Mouse (Mus musculus): Measurements from ENCODE around the gene Elmsan1. TPM values are rescaled to one million over a fixed set of nuclear protein-coding genes. Genes with fewer than 3 reads are reported as not detected.
A peak's percentile ranks its signal among the peaks of the same experiment; 100 is the strongest.

The Elmsan1 gene
- polyA plus RNA-seq, 1 experiment from 2014 or later, result 5.8 TPM

- Histone ChIP-seq H3K4me3 (replicated peaks; ENCODE audit: low read depth, low read length) (no peak overlapping the region), H3K9me3 (replicated peaks; ENCODE audit: low read length) (no peaks in the 10 kb centered on the region), H3K36me3 (ENCODE audit: insufficient read depth, low read length) (peaks cover 28% of the 10 kb centered on the region), H3K9ac (ENCODE audit: low read depth, low read length) (no peak overlapping the region), H3K27ac (no peak overlapping the region), H3K4me1 (replicated peaks; ENCODE audit: insufficient read depth, low read length) (peaks cover 22% of the 10 kb centered on the region), H3K27me3 (ENCODE audit: insufficient read depth, low read length) (no peaks in the 10 kb centered on the region), H3K4me2 (ENCODE audit: low read length) (no peak overlapping the region)
- ATAC-seq (replicated peaks; ENCODE audit: low FRiP score, low read depth) (no peak), DNase-seq (ENCODE audit: low spot score) (no peak)
- 72% methylated on average over 10 of the region's 10 CpGs for WGBS
- TF ChIP-seq CTCF (IDR thresholded peaks at IDR 0.05; ENCODE audit: low read depth), result no peak
Observed at GRCm38 (mm10) chr12:84170610-84171009, 48.1 kb downstream of the Elmsan1 start.

GRCm38 (mm10) chr12:84165631-84166373 is 52.9 kb downstream of the Elmsan1 start:
- Histone ChIP-seq H3K4me2 (ENCODE audit: low read length) (no peak overlapping the region), H3K9ac (ENCODE audit: low read depth, low read length) (no peak overlapping the region), H3K27me3 (ENCODE audit: insufficient read depth, low read length) (no peaks in the 10 kb centered on the region), H3K9me3 (replicated peaks; ENCODE audit: low read length) (no peaks in the 10 kb centered on the region), H3K4me1 (replicated peaks; ENCODE audit: insufficient read depth, low read length) (no peaks in the 10 kb centered on the region; the same call in 1 of the 2 replicates), H3K36me3 (ENCODE audit: insufficient read depth, low read length) (peaks cover 12% of the 10 kb centered on the region; the same call in 1 of the 2 replicates), H3K4me3 (replicated peaks; ENCODE audit: low read depth, low read length) (no peak overlapping the region), H3K27ac (no peak overlapping the region)
- WGBS, result 55% methylated on average over 8 of the region's 8 CpGs
- no peak for TF ChIP-seq CTCF (IDR thresholded peaks at IDR 0.05; ENCODE audit: low read depth)
- ATAC-seq (replicated peaks; ENCODE audit: low FRiP score, low read depth) (no peak), DNase-seq (ENCODE audit: low spot score) (no peak)

GRCm38 (mm10) chr12:84163586-84164110 is 55.0 kb downstream of the Elmsan1 start:
- H3K27me3 ChIP-seq (ENCODE audit: insufficient read depth, low read length), result no peaks in the 10 kb centered on the region
- H3K4me1 ChIP-seq (replicated peaks; ENCODE audit: insufficient read depth, low read length), result no peaks in the 10 kb centered on the region; the same call in 1 of the 2 replicates
- H3K36me3 ChIP-seq (ENCODE audit: insufficient read depth, low read length), result peaks cover 30% of the 10 kb centered on the region
- ATAC-seq (replicated peaks; ENCODE audit: low FRiP score, low read depth) (no peak), DNase-seq (ENCODE audit: low spot score) (no peak)
- no peak for TF ChIP-seq CTCF (IDR thresholded peaks at IDR 0.05; ENCODE audit: low read depth)
- 85% methylated on average over 11 of the region's 11 CpGs for WGBS
- H3K4me2 ChIP-seq (ENCODE audit: low read length), result no peak overlapping the region
- no peaks in the 10 kb centered on the region for H3K9me3 ChIP-seq (replicated peaks; ENCODE audit: low read length)
- no peak overlapping the region for H3K4me3 ChIP-seq (replicated peaks; ENCODE audit: low read depth, low read length)
- no peak overlapping the region for H3K9ac ChIP-seq (ENCODE audit: low read depth, low read length)
- H3K27ac ChIP-seq, result no peak overlapping the region

GRCm38 (mm10) chr12:84163133-84163532 is 55.5 kb downstream of the Elmsan1 start:
- no peak for DNase-seq (ENCODE audit: low spot score)

GRCm38 (mm10) chr12:84161616-84162433 is 56.9 kb downstream of the Elmsan1 start:
- H3K27ac ChIP-seq, result no peak overlapping the region
- no peaks in the 10 kb centered on the region; the same call in 1 of the 2 replicates for H3K4me1 ChIP-seq (replicated peaks; ENCODE audit: insufficient read depth, low read length)
- H3K4me2 ChIP-seq (ENCODE audit: low read length), result no peak overlapping the region
- DNase-seq (ENCODE audit: low spot score) (peak; percentile 72), ATAC-seq (replicated peaks; ENCODE audit: low FRiP score, low read depth) (peak; percentile 59)
- no peak overlapping the region for H3K9ac ChIP-seq (ENCODE audit: low read depth, low read length)
- peaks cover 39% of the 10 kb centered on the region for H3K36me3 ChIP-seq (ENCODE audit: insufficient read depth, low read length)
- WGBS, result 72% methylated on average over 14 of the region's 14 CpGs
- TF ChIP-seq CTCF (IDR thresholded peaks at IDR 0.05; ENCODE audit: low read depth), result peak; percentile 69
- H3K4me3 ChIP-seq (replicated peaks; ENCODE audit: low read depth, low read length), result no peak overlapping the region
- no peaks in the 10 kb centered on the region for H3K9me3 ChIP-seq (replicated peaks; ENCODE audit: low read length)
- no peaks in the 10 kb centered on the region for H3K27me3 ChIP-seq (ENCODE audit: insufficient read depth, low read length)

More at GRCm38 (mm10) chr12:84163133-84163532, 55.5 kb downstream of the Elmsan1 start:
- no peak overlapping the region for H3K9ac ChIP-seq (ENCODE audit: low read depth, low read length)
- TF ChIP-seq CTCF (IDR thresholded peaks at IDR 0.05; ENCODE audit: low read depth), result peak; percentile 72
- WGBS, result 86% methylated on average over 9 of the region's 9 CpGs
- H3K4me3 ChIP-seq (replicated peaks; ENCODE audit: low read depth, low read length), result no peak overlapping the region
- H3K27ac ChIP-seq, result no peak overlapping the region
- no peaks in the 10 kb centered on the region for H3K9me3 ChIP-seq (replicated peaks; ENCODE audit: low read length)
- H3K27me3 ChIP-seq (ENCODE audit: insufficient read depth, low read length), result no peaks in the 10 kb centered on the region
- no peak for ATAC-seq (replicated peaks; ENCODE audit: low FRiP score, low read depth)
- no peak overlapping the region for H3K4me2 ChIP-seq (ENCODE audit: low read length)
- peaks cover 31% of the 10 kb centered on the region for H3K36me3 ChIP-seq (ENCODE audit: insufficient read depth, low read length)
- no peaks in the 10 kb centered on the region; the same call in 1 of the 2 replicates for H3K4me1 ChIP-seq (replicated peaks; ENCODE audit: insufficient read depth, low read length)

GRCm38 (mm10) chr12:84161116-84161515 is 57.6 kb downstream of the Elmsan1 start:
- ATAC-seq (replicated peaks; ENCODE audit: low FRiP score, low read depth) (no peak), DNase-seq (ENCODE audit: low spot score) (no peak)
- Histone ChIP-seq H3K9ac (ENCODE audit: low read depth, low read length) (no peak overlapping the region), H3K4me1 (replicated peaks; ENCODE audit: insufficient read depth, low read length) (no peaks in the 10 kb centered on the region; the same call in 1 of the 2 replicates), H3K27me3 (ENCODE audit: insufficient read depth, low read length) (no peaks in the 10 kb centered on the region), H3K4me2 (ENCODE audit: low read length) (no peak overlapping the region), H3K27ac (no peak overlapping the region), H3K9me3 (replicated peaks; ENCODE audit: low read length) (no peaks in the 10 kb centered on the region), H3K4me3 (replicated peaks; ENCODE audit: low read depth, low read length) (no peak overlapping the region), H3K36me3 (ENCODE audit: insufficient read depth, low read length) (peaks cover 46% of the 10 kb centered on the region)
- no peak for TF ChIP-seq CTCF (IDR thresholded peaks at IDR 0.05; ENCODE audit: low read depth)
- 53% methylated on average over 8 of the region's 8 CpGs for WGBS
